Mouse (Mus musculus) kidney, embryonic 16.5 days (tissue): ENCODE measurements around the gene Myo1a. TPM values are rescaled to one million over a fixed set of nuclear protein-coding genes. Genes with fewer than 3 reads are reported as not detected.

ENCODE experiments used
- ATAC-seq: fragments of 200-750 bp; cut with Nextera tagmentation; 2 replicates; pipeline ENCODE4 v1.8.0; 2017; ENCODE audit warnings: moderate TSS enrichment; ENCODE audit not compliant: low FRiP score, low TSS enrichment
- H3K27ac ChIP-seq: fragments of 300-500 bp; sonication (generic); 2 replicates; pipeline ENCODE4 v1.5.1; 2014; ENCODE audit warnings: low read length
- H3K27me3 ChIP-seq: fragments of 300-500 bp; sonication (generic); 2 replicates; pipeline ENCODE4 v1.6.1; 2014; ENCODE audit warnings: low read length, control low read depth, mixed read lengths; ENCODE audit not compliant: insufficient read depth
- H3K36me3 ChIP-seq: fragments of 300-500 bp; sonication (generic); 2 replicates; pipeline ENCODE4 v1.6.1; 2014; ENCODE audit warnings: low read length, control low read depth, mixed read lengths; ENCODE audit not compliant: insufficient read depth
- H3K4me1 ChIP-seq: fragments of 300-500 bp; sonication (generic); 2 replicates; pipeline ENCODE4 v1.6.1; 2014; ENCODE audit warnings: low read length, control low read depth, mixed read lengths; ENCODE audit not compliant: insufficient read depth
- H3K4me2 ChIP-seq: fragments of 300-500 bp; sonication (generic); replicated peaks from 2 replicates; pipeline ENCODE4 v1.6.1; 2014; ENCODE audit warnings: low read depth, low read length
- H3K4me3 ChIP-seq: fragments of 300-500 bp; sonication (generic); 2 replicates; pipeline ENCODE4 v1.5.1; 2014; ENCODE audit warnings: mild to moderate bottlenecking, low read length
- H3K9ac ChIP-seq: fragments of 300-500 bp; sonication (generic); replicated peaks from 2 replicates; pipeline ENCODE4 v1.6.1; 2014; ENCODE audit warnings: low read length
- H3K9me3 ChIP-seq: fragments of 300-500 bp; sonication (generic); 2 replicates; pipeline ENCODE4 v1.6.1; 2016; ENCODE audit warnings: low read length, control low read depth
- WGBS: fragments of 180-500 bp; shearing (Covaris S2); extraction: QIAGEN DNeasy Blood & Tissue Kit; methylation state at CpG from one replicate; pipeline ENCODE4 v1.1.7; 2014; 5-methylcytosine and 5-hydroxymethylcytosine counted together
- polyA plus RNA-seq: library from polyadenylated mRNA; unstranded; fragments of >200 nt; fragmentation: Nextera tagmentation; extraction: Ambion mirVana; gene quantifications from 2 replicates; pipeline ENCODE4 v1.2.1, GENCODE M21; 2015

Myo1a gene
- polyA plus RNA-seq, 1 experiment from 2014 or later, result 0.31 TPM

DNA sequence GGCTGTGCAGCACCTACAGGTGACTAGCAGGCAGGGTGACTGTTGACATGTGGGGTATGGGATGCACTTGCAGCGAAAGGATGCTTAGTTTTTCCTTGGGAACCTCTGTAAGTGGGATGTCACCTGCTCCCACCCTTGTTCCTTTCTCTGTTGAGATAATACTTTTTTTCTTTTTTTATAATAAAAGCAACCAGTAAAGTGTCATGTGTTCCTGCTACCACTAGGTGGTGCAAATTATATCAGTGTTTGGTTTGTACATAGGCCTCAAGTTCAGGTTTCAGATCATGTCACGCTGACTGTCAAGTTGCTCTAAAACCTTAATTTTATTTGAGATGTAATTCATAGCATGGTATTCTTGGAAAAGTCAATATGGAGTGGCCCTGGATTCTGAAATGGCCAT lies 10.3 kb upstream of the Myo1a start:
- Histone ChIP-seq H3K4me1 (no peaks in the 10 kb centered on the region), H3K9ac (no peak overlapping the region), H3K36me3 (peaks cover 31% of the 10 kb centered on the region), H3K4me3 (no peak overlapping the region), H3K4me2 (no peak overlapping the region), H3K9me3 (no peaks in the 10 kb centered on the region), H3K27me3 (no peaks in the 10 kb centered on the region), H3K27ac (no peak overlapping the region)
- 45% methylated on average over 2 of the region's 2 CpGs for WGBS
- no peak for ATAC-seq

DNA sequence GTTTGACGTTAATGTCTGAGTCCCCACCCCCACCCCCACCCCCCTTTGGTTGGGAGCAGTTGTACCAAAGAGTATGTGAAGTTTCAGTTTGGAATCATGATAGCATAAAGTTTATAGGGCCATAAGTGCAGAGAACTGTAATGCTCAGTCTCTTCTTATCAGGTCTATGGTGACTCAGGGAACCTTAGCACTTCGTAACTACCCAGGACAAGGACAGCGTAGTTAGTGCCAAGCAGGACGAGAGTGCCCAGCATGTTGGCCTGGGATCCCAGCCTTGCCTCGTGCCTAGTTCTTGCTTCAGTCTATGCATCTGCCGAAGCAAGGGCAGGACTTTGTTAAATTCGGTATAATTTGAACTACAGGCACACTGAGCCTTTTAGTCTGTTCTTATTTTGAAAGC lies 9.2 kb upstream of the Myo1a start:
- H3K4me2 ChIP-seq, result no peak overlapping the region
- no peak overlapping the region for H3K27ac ChIP-seq
- 93% methylated on average over 7 of the region's 7 CpGs for WGBS
- H3K9ac ChIP-seq, result no peak overlapping the region
- no peaks in the 10 kb centered on the region for H3K4me1 ChIP-seq
- ATAC-seq, result no peak
- no peak overlapping the region for H3K4me3 ChIP-seq
- H3K36me3 ChIP-seq, result peaks cover 30% of the 10 kb centered on the region
- no peaks in the 10 kb centered on the region for H3K27me3 ChIP-seq
- no peaks in the 10 kb centered on the region for H3K9me3 ChIP-seq

DNA sequence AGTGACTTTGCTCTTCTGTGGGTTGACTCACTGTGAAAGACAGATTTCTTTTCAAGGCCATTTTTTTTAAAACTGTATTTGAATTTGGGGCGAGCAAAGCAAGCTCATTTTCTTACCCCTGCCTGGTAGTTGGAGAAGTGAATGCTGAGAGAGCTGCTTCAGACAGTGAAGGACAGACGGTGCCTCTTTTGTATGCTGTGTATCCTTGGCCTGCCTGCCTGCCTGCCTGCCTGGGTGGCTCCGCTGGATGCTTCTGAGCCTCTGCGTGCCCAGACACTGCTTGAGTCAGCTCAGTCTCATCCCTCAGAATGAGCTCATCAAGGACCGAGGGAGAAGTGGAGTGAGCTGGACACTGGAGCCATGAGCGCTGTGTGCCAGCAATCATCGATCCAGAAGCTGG lies 6.0 kb upstream of the Myo1a start:
- 92% methylated on average over 7 of the region's 7 CpGs for WGBS
- no peaks in the 10 kb centered on the region for H3K9me3 ChIP-seq
- no peaks in the 10 kb centered on the region for H3K27me3 ChIP-seq
- no peaks in the 10 kb centered on the region for H3K4me1 ChIP-seq
- no peak overlapping the region for H3K4me2 ChIP-seq
- no peak overlapping the region for H3K27ac ChIP-seq
- ATAC-seq, result no peak
- H3K9ac ChIP-seq, result no peak overlapping the region
- H3K36me3 ChIP-seq, result peaks cover 15% of the 10 kb centered on the region; the same call in 1 of the 2 replicates
- H3K4me3 ChIP-seq, result no peak overlapping the region

DNA sequence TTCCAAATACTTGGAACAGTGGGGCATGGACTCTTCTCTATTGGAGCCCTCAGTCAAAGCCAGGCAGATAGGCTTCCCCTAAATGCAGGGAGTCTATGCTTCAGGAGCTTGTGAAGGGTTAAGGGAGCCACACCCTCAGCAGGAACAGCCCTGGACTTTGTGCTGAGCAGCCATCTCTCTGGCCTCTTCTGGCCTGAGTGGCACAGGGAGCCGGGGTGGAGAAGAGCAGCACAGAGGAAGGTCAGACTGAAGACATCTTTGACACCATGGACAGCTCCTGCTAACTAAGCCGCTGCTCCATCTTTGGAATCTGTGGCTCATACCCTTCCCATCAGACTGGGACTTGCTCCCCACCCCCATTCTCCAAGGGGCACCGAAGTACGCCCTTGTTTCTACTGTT lies 1.7 kb upstream of the Myo1a start:
- no peak for ATAC-seq
- H3K9me3 ChIP-seq, result no peaks in the 10 kb centered on the region
- no peak overlapping the region for H3K4me2 ChIP-seq
- no peak overlapping the region for H3K9ac ChIP-seq
- no peak overlapping the region for H3K4me3 ChIP-seq
- no peaks in the 10 kb centered on the region for H3K27me3 ChIP-seq
- no peak overlapping the region for H3K27ac ChIP-seq
- no peaks in the 10 kb centered on the region for H3K4me1 ChIP-seq
- 40% methylated on average over 4 of the region's 4 CpGs for WGBS
- peaks cover 7% of the 10 kb centered on the region; the same call in 1 of the 2 replicates for H3K36me3 ChIP-seq

DNA sequence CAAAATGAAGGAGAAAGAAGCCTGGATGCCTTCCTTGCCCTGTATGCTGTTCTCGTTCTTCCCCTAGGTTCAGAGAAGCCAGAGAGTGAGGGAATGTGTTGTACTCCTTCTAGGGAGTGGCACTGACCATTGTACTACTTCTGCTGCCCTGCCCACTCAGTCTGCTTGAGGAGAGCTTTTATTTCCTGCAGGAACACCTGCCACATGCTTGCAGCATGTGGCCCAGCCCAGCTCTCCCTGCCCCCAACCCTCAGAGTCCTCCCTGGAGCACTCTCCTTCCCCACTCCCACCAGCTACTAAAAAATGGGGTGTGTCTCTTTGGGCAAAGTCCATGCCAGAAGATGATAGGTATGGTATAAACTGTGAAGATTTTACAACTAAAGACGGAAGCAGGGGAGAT lies 677 bp upstream of the Myo1a start:
- Histone ChIP-seq H3K27me3 (no peaks in the 10 kb centered on the region), H3K4me2 (no peak overlapping the region), H3K36me3 (no peaks in the 10 kb centered on the region), H3K9ac (no peak overlapping the region), H3K9me3 (no peaks in the 10 kb centered on the region), H3K4me1 (no peaks in the 10 kb centered on the region), H3K27ac (no peak overlapping the region), H3K4me3 (no peak overlapping the region)
- no peak for ATAC-seq
- 64% methylated on average over 2 of the region's 2 CpGs for WGBS

DNA sequence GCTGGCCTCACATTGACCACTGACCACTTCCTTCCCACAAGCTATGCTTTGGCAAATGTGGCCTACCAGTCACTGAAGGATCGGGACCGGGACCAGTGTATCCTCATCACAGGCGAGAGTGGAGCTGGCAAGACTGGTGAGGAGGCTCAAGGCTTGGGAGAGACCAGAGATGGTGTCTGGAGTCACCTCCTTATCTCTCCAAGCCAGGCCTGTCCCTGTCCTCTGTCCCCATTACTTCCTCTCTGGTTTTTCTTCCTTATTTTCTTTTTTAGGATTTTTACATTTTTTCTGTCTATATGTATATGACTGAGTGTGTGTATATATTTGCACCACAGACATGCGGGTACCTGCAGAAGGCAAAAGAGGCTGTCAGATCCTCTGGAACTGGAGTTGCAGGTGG lies 813 bp downstream of the Myo1a start:
- Histone ChIP-seq H3K27me3 (no peaks in the 10 kb centered on the region), H3K4me1 (peaks cover 5% of the 10 kb centered on the region; the same call in 1 of the 2 replicates), H3K9me3 (no peaks in the 10 kb centered on the region), H3K9ac (no peak overlapping the region), H3K27ac (no peak overlapping the region), H3K4me3 (no peak overlapping the region), H3K4me2 (no peak overlapping the region), H3K36me3 (no peaks in the 10 kb centered on the region)
- WGBS, result 92% methylated on average over 4 of the region's 4 CpGs
- ATAC-seq, result no peak

DNA sequence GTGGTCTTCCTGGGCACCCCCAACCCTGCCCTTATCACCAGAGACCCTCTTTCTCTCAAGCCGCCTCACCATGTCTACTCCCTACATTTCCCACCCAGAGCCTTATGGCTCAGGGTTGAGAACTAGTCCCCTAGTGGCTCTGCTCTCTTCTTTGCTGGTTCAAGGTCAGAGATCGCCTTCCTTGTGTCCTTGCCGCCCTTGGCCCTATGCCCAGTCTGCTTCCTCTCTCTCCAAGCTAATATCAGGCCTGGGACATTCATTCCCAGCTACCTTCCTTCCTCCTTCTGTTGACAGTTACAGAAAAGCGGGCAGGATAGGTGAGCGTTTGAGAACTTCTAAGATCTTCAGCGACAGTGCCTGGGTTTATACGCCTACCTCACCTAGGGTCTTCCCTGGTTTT lies 2.8 kb downstream of the Myo1a start:
- no peak for ATAC-seq
- no peaks in the 10 kb centered on the region for H3K36me3 ChIP-seq
- no peaks in the 10 kb centered on the region for H3K9me3 ChIP-seq
- no peak overlapping the region for H3K27ac ChIP-seq
- no peak overlapping the region for H3K4me3 ChIP-seq
- no peak overlapping the region for H3K9ac ChIP-seq
- H3K4me2 ChIP-seq, result no peak overlapping the region
- 77% methylated on average over 7 of the region's 7 CpGs for WGBS
- H3K27me3 ChIP-seq, result no peaks in the 10 kb centered on the region
- H3K4me1 ChIP-seq, result peaks cover 12% of the 10 kb centered on the region; the same call in 1 of the 2 replicates

DNA sequence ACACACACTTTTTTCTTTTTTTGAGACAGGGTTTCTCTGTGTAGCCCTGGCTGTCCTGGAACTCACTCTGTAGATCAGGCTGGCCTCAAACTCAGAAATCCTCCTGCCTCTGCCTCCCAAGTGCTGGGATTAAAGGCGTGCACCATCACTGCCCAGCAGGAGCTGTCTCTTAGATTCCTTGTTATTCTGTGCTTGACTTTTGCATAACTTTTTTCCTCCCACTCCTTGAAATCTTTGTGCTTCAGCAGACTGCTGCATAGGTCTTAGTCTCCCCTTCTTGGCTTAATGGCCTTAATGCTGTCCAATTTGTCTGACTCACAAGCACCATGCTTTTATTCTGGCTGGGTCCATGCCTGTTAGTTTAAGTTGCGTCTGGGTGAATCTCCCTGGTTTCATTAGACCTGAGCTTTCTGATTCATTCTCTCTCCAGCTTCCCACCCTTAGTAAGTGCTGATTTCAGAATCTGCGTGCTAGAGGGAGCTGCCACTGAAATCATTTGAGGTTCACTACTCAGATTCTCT lies 3.9 kb downstream of the Myo1a start:
- no peak overlapping the region for H3K4me2 ChIP-seq
- H3K27ac ChIP-seq, result no peak overlapping the region
- no peaks in the 10 kb centered on the region for H3K9me3 ChIP-seq
- H3K4me1 ChIP-seq, result peaks cover 12% of the 10 kb centered on the region; the same call in 1 of the 2 replicates
- no peak for ATAC-seq
- 84% methylated on average over 3 of the region's 3 CpGs for WGBS
- H3K9ac ChIP-seq, result no peak overlapping the region
- H3K27me3 ChIP-seq, result no peaks in the 10 kb centered on the region
- H3K4me3 ChIP-seq, result no peak overlapping the region
- no peaks in the 10 kb centered on the region for H3K36me3 ChIP-seq

DNA sequence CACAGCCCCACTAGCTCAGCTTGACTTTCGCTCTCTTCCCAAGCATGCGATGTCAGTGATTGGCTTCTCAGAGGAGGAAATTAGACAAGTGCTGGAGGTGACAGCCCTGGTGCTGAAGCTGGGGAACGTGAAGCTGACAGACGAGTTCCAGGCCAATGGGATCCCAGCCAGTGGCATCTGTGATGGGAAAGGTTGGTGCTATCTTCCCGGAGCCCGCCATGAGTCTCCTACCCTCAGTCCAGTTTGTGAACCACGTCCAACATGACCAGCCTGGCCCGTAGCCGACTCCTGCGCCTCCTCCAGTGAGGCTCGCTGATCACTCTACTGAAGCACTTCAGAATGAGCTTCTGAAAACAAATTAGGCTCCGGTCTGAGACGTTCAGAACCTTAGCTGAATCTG lies 5.4 kb downstream of the Myo1a start:
- 45% methylated on average over 13 of the region's 13 CpGs for WGBS
- Histone ChIP-seq H3K27me3 (no peaks in the 10 kb centered on the region), H3K4me2 (no peak overlapping the region), H3K36me3 (no peaks in the 10 kb centered on the region), H3K9me3 (no peaks in the 10 kb centered on the region), H3K4me1 (peaks cover 12% of the 10 kb centered on the region; the same call in 1 of the 2 replicates), H3K27ac (no peak overlapping the region), H3K9ac (no peak overlapping the region), H3K4me3 (no peak overlapping the region)
- no peak for ATAC-seq

DNA sequence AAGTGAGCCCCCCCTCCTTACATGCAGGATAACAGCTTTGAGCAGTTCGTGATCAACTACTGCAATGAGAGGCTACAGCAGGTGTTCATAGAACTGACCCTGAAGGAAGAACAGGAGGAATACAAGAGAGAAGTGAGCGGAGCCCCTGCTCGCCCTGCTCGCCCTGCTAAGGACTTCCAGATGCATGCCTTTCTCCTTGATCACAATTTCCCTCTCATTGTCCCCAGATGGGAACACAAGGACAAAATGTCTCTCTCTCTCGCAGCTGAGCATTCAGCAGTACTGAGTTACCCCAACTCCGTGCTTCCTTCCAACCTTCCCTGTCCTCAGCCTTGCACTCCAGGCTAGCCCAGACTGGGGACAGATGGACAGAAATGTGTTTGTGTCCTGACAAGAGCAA lies 7.8 kb downstream of the Myo1a start:
- H3K36me3 ChIP-seq, result no peaks in the 10 kb centered on the region
- peaks cover 12% of the 10 kb centered on the region; the same call in 1 of the 2 replicates for H3K4me1 ChIP-seq
- H3K27ac ChIP-seq, result no peak overlapping the region
- 79% methylated on average over 6 of the region's 6 CpGs for WGBS
- H3K4me3 ChIP-seq, result no peak overlapping the region
- no peak overlapping the region for H3K9ac ChIP-seq
- no peaks in the 10 kb centered on the region for H3K9me3 ChIP-seq
- H3K4me2 ChIP-seq, result no peak overlapping the region
- no peak for ATAC-seq
- H3K27me3 ChIP-seq, result no peaks in the 10 kb centered on the region
